Mouse (Mus musculus) left cerebral cortex, postnatal 36 days (tissue): Measurements from ENCODE around the gene Cavin3. TPM values are rescaled to one million over a fixed set of nuclear protein-coding genes. Genes with fewer than 3 reads are reported as not detected.
A peak's percentile ranks its signal among the peaks of the same experiment; 100 is the strongest.
"Not testable (repeated sequence)": the region's sequence is repeated elsewhere in the genome, so short reads cannot be mapped to it uniquely, and the experiment has no call there.

Experiments
- DNase-seq, 2 experiments: peaks; one replicate each; pipeline ENCODE4 v3.0.0; 2021 to 2022; ENCODE audit warnings: low spot score in 2 of 2, mixed read lengths in 1 of 2
- intact Hi-C: fragments of 180-260 bp; cut with DNase I; formaldehyde crosslinking; loops from one replicate; pipeline ENCODE4 v1.15.1; 2025
- total RNA-seq, 2 experiments: library from RNA; stranded (reverse); gene quantifications; 2 replicates each; pipeline ENCODE4 v1.2.3; 2021

The Cavin3 gene
- total RNA-seq, 2 experiments from 2014 or later = 17.6 to 21.0 TPM

DNA sequence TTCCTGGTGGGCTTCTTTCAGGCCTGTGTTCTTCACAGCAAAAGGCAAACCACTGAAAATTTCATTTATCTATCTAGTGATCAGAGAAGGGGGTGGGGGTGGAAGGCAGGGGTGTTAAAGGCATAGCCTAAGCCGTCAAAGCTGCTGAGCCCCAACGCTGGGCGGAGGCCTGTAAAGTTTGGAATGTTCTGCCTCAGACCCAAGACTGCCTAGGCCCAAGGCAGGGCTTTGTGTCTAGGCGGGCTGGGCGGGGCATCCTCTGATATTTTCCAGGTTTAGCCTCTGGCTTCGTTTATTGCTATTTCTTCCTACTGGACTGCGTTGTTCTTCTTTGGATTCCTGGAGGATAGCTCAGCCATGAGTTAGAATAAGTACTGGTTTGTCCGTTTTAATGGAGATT is 326 bp upstream of the Cavin3 start:
- intact Hi-C loops = no loop called here

GRCm38 (mm10) chr7:105480561-105481504 is 1.3 kb downstream of the Cavin3 start:
- intact Hi-C loops = no loop called here
- peak in 1 of 2 experiments; percentile 26 for DNase-seq

More for the DNA sequence above, 326 bp upstream of the Cavin3 start:
- DNase-seq = no peak

GRCm38 (mm10) chr7:105480081-105480480 is 2.0 kb downstream of the Cavin3 start:
- intact Hi-C loops = no loop called here
- DNase-seq = no peak

GRCm38 (mm10) chr7:105479232-105479631 is 2.9 kb downstream of the Cavin3 start:
- intact Hi-C loops = loop anchor here (5.0 kb wide), 1 partner anchor 307 kb away; no protein-coding TSS in a partner anchor
- DNase-seq = no peak

DNA sequence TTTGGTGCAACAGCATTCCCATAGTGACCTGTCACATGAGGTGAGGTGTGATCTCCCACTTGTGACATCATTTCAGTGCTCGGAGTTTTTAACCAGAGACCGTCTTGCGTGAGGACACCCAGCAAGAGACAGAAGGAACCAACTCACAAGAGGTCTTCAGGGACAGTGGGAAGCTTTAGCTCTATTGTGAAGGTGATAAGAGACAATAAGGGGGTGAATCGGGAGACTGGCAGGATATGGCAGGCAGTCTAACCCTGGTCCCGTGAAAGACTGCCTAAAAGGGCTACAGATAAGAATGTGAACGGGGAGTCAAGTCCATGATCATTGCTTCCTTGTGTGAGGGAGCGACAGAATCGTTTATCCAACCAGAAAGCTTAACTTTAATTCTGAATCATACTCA is 3.8 kb downstream of the Cavin3 start:
- intact Hi-C loops = loop anchor here (5.0 kb wide), 1 partner anchor 306 kb away; no protein-coding TSS in a partner anchor
- no peak for DNase-seq

DNA sequence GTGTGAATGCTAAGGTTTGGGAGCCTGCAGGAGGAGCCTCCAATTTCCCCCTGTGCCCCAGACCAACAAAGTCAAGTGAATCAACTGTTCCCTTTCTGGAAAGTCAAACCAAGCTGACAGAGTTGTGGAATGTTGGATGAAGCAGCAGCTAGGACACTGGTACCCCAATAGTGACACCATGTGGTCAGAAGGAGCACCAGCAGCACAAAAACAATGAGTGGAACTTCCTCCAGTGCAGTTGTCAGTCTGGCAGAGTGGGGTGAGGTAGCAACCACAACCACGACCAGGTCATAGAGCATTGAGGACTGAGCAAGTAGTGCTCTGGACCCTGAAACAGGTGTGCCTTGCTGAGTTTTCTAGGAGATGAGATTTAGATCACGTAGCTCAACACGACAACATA is 4.3 kb downstream of the Cavin3 start:
- DNase-seq = peak; percentile 43 to 58
- intact Hi-C loops = loop anchor here (5.0 kb wide), 1 partner anchor 306 kb away; no protein-coding TSS in a partner anchor

- intact Hi-C loops = loop anchor here (5.0 kb wide), 1 partner anchor 305 kb away; no protein-coding TSS in a partner anchor
These were observed 4.7 kb downstream of the Cavin3 start for GRCm38 (mm10) chr7:105477433-105477700.

GRCm38 (mm10) chr7:105476683-105477432 is 5.2 kb downstream of the Cavin3 start:
- no peak for DNase-seq
- intact Hi-C loops = loop anchor here (5.0 kb wide), 1 partner anchor 305 kb away; no protein-coding TSS in a partner anchor

More at GRCm38 (mm10) chr7:105477433-105477700, 4.7 kb downstream of the Cavin3 start:
- no peak for DNase-seq

DNA sequence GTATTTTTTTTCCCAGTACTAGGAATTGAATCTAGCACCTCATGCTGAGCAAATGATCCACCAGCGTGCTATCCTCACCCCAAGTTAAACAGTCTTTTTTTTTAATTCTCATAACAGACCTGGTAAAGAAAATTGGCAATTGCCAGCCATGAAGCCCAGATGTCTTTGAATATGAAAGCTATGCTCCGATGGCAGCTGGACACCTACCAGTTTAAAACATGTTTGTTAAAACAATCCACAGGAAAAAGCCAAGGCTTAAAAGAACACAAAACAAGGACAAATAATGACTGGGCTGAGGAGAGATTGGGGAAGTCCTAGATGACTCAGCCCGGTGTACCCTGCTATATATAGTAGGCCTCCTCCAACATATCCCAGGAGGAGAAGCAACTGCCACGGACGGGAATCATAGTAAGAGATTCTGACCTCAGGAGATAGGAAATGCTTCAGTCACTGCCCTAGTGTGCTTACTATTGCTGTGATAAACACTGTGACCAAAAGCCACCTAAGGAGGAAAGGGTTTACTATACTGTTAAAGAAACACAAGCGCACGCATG is 6.6 kb downstream of the Cavin3 start:
- DNase-seq = no peak

GRCm38 (mm10) chr7:105474771-105475315 is 7.3 kb downstream of the Cavin3 start:
- DNase-seq = no peak
- intact Hi-C loops = loop anchor here (2.0 to 5.0 kb wide), 2 partner anchors 64 to 303 kb away; no protein-coding TSS in a partner anchor

More for the DNA sequence above, 6.6 kb downstream of the Cavin3 start:
- intact Hi-C loops = loop anchor here (2.0 to 5.0 kb wide), 2 partner anchors 65 to 303 kb away; no protein-coding TSS in a partner anchor

- intact Hi-C loops = no loop called here
- DNase-seq = no peak
These were observed 9.5 kb downstream of the Cavin3 start for GRCm38 (mm10) chr7:105472607-105473006.

DNA sequence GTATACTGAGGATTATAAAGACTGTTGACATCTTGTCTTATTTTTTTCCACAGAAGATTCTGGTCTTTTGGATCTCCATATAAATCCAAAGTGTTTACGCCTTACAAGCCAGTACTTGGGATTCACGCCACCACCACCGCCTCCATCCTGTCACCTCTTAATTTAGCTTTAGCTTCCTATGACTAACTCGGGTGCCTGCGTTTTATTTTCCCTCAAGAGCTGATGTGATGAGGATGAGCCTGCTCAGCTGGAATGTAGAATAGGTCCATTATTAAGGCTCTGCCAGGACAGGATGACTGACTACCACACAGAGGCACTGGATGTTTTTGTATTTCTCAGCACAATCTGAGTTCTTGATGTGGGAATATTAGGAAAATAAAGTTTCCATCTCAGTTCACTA is 16.6 kb downstream of the Cavin3 start:
- peak; percentile 68 to 73 for DNase-seq
- intact Hi-C loops = loop anchor here (5.0 kb wide), 1 partner anchor 38 kb away; the partner anchor contains the start of gene Cckbr

GRCm38 (mm10) chr7:105458546-105458945 is 23.6 kb downstream of the Cavin3 start:
- intact Hi-C loops = no loop called here
- no peak for DNase-seq

DNA sequence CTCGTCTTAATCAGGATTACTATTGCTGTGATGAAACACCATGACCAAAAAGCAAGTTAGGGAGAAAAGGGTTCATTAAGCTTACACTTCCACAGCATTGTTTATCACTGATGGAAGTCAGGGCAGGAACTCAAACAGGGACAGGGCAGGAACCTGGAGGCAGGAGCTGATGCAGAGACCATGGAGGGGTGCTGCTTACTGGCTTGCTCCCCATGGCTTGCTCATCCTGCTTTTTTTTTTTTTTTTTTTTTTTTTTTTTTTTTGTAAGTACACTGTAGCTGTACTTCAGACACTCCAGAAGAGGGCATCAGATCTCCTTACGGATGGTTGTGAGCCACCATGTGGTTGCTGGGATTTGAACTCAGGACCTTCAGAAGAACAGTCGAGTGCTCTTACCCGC is 28.8 kb downstream of the Cavin3 start:
- intact Hi-C loops, DNase-seq: not testable (repeated sequence)

DNA sequence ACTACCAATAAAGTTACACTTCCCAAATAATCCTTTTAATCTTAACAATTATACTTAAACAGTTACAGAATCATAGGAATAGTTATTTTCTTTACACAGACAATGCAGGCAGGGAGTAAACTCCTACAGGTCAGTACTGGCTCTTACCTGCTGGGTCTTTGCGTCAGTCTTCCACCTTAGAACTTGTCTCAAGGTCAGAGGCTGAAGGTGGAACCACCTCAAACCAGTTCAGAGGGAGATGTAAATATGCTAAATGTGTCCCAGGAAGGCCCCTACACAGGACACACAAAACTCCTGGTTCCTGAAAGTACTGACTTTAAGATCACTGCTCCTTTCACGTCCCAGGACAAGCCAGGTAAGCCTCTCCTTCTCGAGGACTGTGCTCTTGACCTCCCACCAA is 37.0 kb downstream of the Cavin3 start:
- intact Hi-C loops = no loop called here
- DNase-seq = no peak

GRCm38 (mm10) chr7:105441426-105441825 is 40.7 kb downstream of the Cavin3 start:
- DNase-seq = no peak
- intact Hi-C loops = no loop called here

GRCm38 (mm10) chr7:105437979-105438772 is 43.9 kb downstream of the Cavin3 start:
- DNase-seq = peak; percentile 47 to 57
- intact Hi-C loops = no loop called here

DNA sequence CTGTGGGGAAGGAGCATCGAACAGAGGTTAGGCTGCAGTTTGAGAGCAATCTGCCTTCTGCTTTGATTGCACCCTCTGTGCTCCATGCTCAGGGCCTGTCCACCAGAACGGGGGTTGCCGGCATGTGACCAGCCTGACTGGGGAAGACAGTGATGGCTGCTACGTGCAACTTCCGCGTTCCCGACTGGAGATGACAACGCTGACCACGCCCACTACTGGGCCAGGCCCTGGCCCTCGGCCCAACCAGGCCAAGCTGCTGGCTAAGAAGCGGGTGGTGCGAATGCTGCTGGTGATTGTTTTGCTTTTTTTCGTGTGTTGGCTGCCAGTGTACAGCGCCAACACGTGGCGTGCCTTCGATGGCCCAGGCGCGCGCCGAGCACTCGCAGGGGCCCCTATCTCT is 47.3 kb downstream of the Cavin3 start:
- DNase-seq = no peak
- intact Hi-C loops = no loop called here

GRCm38 (mm10) chr7:105433859-105434258 is 48.2 kb downstream of the Cavin3 start:
- intact Hi-C loops = no loop called here
- no peak for DNase-seq
